Mouse (Mus musculus): Measurements from ENCODE around the gene Cacna1d.

The Cacna1d gene

GRCm38 (mm10) chr14:30205821-30206220, 285.4 kb downstream of the Cacna1d start:
- no peak for DNase-seq (ENCODE audit: low spot score)

- DNase-seq (ENCODE audit: low spot score), result no peak
Measured at GRCm38 (mm10) chr14:30204526-30204925, 286.7 kb downstream of the Cacna1d start.

GRCm38 (mm10) chr14:30200310-30200709, 290.9 kb downstream of the Cacna1d start:
- DNase-seq (ENCODE audit: low spot score), result no peak

GRCm38 (mm10) chr14:30198882-30199281, 292.4 kb downstream of the Cacna1d start:
- DNase-seq (ENCODE audit: low spot score), result no peak

GRCm38 (mm10) chr14:30198116-30198515, 293.1 kb downstream of the Cacna1d start:
- DNase-seq (ENCODE audit: low spot score), result no peak

GRCm38 (mm10) chr14:30196959-30197358, 294.3 kb downstream of the Cacna1d start:
- DNase-seq (ENCODE audit: low spot score), result no peak

GRCm38 (mm10) chr14:30196235-30196634, 295.0 kb downstream of the Cacna1d start:
- no peak for DNase-seq (ENCODE audit: low spot score)

- DNase-seq (ENCODE audit: low spot score), result no peak
Measured at GRCm38 (mm10) chr14:30190308-30190971, 300.8 kb downstream of the Cacna1d start.

- DNase-seq (ENCODE audit: low spot score), result no peak
Measured at GRCm38 (mm10) chr14:30185616-30186274, 305.5 kb downstream of the Cacna1d start.

GRCm38 (mm10) chr14:30184445-30185152, 306.7 kb downstream of the Cacna1d start:
- no peak for DNase-seq (ENCODE audit: low spot score)

- DNase-seq (ENCODE audit: low spot score), result no peak
Measured at GRCm38 (mm10) chr14:30184013-30184412, 307.2 kb downstream of the Cacna1d start.

GRCm38 (mm10) chr14:30182624-30183524, 308.4 kb downstream of the Cacna1d start:
- DNase-seq (ENCODE audit: low spot score), result no peak

- DNase-seq (ENCODE audit: low spot score), result no peak
Measured at GRCm38 (mm10) chr14:30178306-30178705, 312.9 kb downstream of the Cacna1d start.

- no peak for DNase-seq (ENCODE audit: low spot score)
Measured at GRCm38 (mm10) chr14:30177850-30178249, 313.4 kb downstream of the Cacna1d start.

- DNase-seq (ENCODE audit: low spot score), result no peak
Measured at GRCm38 (mm10) chr14:30175362-30175761, 315.9 kb downstream of the Cacna1d start.

GRCm38 (mm10) chr14:30172821-30173755, 318.2 kb downstream of the Cacna1d start:
- no peak for DNase-seq (ENCODE audit: low spot score)

- DNase-seq (ENCODE audit: low spot score), result no peak
Measured at GRCm38 (mm10) chr14:30171593-30171992, 319.7 kb downstream of the Cacna1d start.

GRCm38 (mm10) chr14:30171008-30171407, 320.2 kb downstream of the Cacna1d start:
- no peak for DNase-seq (ENCODE audit: low spot score)

- no peak for DNase-seq (ENCODE audit: low spot score)
Measured at GRCm38 (mm10) chr14:30169455-30169854, 321.8 kb downstream of the Cacna1d start.

- DNase-seq (ENCODE audit: low spot score), result no peak
Measured at GRCm38 (mm10) chr14:30168902-30169301, 322.4 kb downstream of the Cacna1d start.

GRCm38 (mm10) chr14:30168387-30168786, 322.9 kb downstream of the Cacna1d start:
- no peak for DNase-seq (ENCODE audit: low spot score)

Data from retina, embryonic 14.5 days (tissue).